Mouse (Mus musculus) lung, postnatal 0 days (tissue): Measurements from ENCODE around the gene Wdr24. TPM values are rescaled to one million over a fixed set of nuclear protein-coding genes. Genes with fewer than 3 reads are reported as not detected.

Experiments
- ATAC-seq: fragments of 200-750 bp; cut with Nextera tagmentation; 2 replicates; pipeline ENCODE4 v1.8.0; 2017; ENCODE audit warnings: moderate library complexity
- DNase-seq: peaks from one replicate; pipeline ENCODE4 v3.0.0-alpha.2; 2016; ENCODE audit warnings: low spot score
- H3K27ac ChIP-seq: fragments of 300-500 bp; sonication (generic); 2 replicates; pipeline ENCODE4 v1.5.1; 2014; ENCODE audit warnings: antibody characterized with exemption, mild to moderate bottlenecking, low read length, mixed read lengths
- H3K27me3 ChIP-seq: fragments of 300-500 bp; sonication (generic); replicated peaks from 2 replicates; pipeline ENCODE4 v1.6.1; 2014; ENCODE audit warnings: low read length, mixed read lengths; ENCODE audit not compliant: insufficient read depth
- H3K36me3 ChIP-seq: fragments of 300-500 bp; sonication (generic); 2 replicates; pipeline ENCODE4 v1.6.1; 2014; ENCODE audit warnings: low read length, mixed read lengths; ENCODE audit not compliant: insufficient read depth
- H3K4me1 ChIP-seq: fragments of 300-500 bp; sonication (generic); 2 replicates; pipeline ENCODE4 v1.6.1; 2014; ENCODE audit warnings: antibody characterized with exemption, low read depth, low read length, mixed read lengths; ENCODE audit not compliant: insufficient read depth
- H3K4me2 ChIP-seq: fragments of 300-500 bp; sonication (generic); replicated peaks from 2 replicates; pipeline ENCODE4 v1.6.1; 2014; ENCODE audit warnings: low read depth, mild to moderate bottlenecking, low read length, moderate library complexity, mixed read lengths
- H3K4me3 ChIP-seq: fragments of 300-500 bp; sonication (generic); 2 replicates; pipeline ENCODE4 v1.5.1; 2014; ENCODE audit warnings: low read depth, low read length
- H3K9ac ChIP-seq: fragments of 300-500 bp; sonication (generic); replicated peaks from 2 replicates; pipeline ENCODE4 v1.6.1; 2014; ENCODE audit warnings: low read depth, mild to moderate bottlenecking
- H3K9me3 ChIP-seq: fragments of 300-500 bp; sonication (generic); 2 replicates; pipeline ENCODE4 v1.6.1; 2016; ENCODE audit warnings: low read length, mixed read lengths
- CTCF ChIP-seq: IDR thresholded peaks from 2 replicates; pipeline ENCODE4 v1.5.1; 2016; ENCODE audit warnings: antibody characterized with exemption, mild to moderate bottlenecking
- EP300 ChIP-seq: IDR thresholded peaks from 2 replicates; pipeline ENCODE4 v1.6.1; 2016; ENCODE audit warnings: antibody characterized with exemption, mild to moderate bottlenecking, control low read depth
- WGBS: fragments of 180-500 bp; shearing (Covaris S2); extraction: QIAGEN DNeasy Blood & Tissue Kit; methylation state at CpG from one replicate; pipeline ENCODE4 v1.1.7; 2014; 5-methylcytosine and 5-hydroxymethylcytosine counted together
- polyA plus RNA-seq: library from polyadenylated mRNA; unstranded; fragments of >200 nt; fragmentation: Nextera tagmentation; extraction: Ambion mirVana; gene quantifications from 2 replicates; pipeline ENCODE4 v1.2.1, GENCODE M21; 2015

Wdr24 gene
- polyA plus RNA-seq, 1 experiment from 2014 or later, result 14.9 TPM

DNA sequence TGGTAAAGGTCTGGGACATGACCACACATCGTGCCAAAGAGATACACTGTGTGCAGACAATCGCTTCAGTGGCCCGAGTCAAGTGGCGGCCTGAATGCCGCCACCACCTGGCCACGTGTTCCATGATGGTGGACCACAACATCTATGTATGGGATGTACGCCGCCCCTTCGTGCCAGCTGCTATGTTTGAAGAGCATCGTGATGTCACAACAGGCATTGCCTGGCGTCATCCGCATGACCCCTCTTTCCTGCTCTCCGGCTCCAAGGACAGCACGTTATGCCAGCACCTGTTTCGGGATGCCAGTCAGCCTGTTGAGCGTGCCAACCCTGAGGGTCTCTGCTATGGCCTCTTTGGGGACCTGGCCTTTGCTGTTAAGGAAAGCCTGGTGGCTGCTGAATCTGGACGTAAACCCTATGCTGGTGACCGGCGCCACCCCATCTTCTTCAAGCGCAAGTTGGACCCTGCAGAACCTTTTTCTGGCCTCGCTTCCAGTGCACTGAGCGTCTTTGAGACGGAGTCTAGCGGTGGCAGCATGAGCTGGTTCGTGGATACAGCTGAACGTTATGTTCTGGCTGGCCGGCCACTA, 2.6 kb downstream of the Wdr24 start:
- no peak overlapping the region for H3K27ac ChIP-seq
- TF ChIP-seq CTCF, result no peak
- no peak for TF ChIP-seq EP300
- no peak overlapping the region for H3K4me2 ChIP-seq
- peaks cover 22% of the 10 kb centered on the region; the same call in 1 of the 2 replicates for H3K4me1 ChIP-seq
- no peaks in the 10 kb centered on the region for H3K9me3 ChIP-seq
- 0 out of 2 replicates have a peak, but pooled peaks cover 11% of the 10 kb centered on the region for H3K36me3 ChIP-seq
- no peak overlapping the region for H3K4me3 ChIP-seq
- H3K9ac ChIP-seq, result no peak overlapping the region
- WGBS, result 95% methylated on average over 26 of the region's 27 CpGs
- DNase-seq (no peak), ATAC-seq (no peak)
- H3K27me3 ChIP-seq, result no peaks in the 10 kb centered on the region

DNA sequence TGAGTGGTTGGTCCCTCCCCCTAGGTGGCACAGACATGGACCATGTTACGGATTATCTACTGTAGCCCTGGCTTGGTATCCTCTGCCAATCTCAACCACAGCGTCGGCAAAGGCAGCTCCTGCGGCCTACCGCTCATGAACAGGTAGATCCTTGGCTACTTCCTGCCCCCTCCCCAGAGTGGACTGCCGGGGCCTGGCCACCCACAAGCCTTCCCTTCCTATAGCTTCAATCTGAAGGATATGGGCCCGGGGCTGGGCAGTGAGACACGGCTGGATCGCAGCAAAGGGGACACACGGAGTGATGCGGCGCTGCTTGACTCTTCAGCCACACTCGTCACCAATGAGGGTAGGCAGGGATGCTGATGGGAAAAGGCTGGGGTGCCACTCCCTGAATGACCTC, 3.6 kb downstream of the Wdr24 start:
- WGBS, result 92% methylated on average over 13 of the region's 13 CpGs
- Histone ChIP-seq H3K4me1 (peaks cover 32% of the 10 kb centered on the region), H3K4me3 (no peak overlapping the region), H3K27ac (no peak overlapping the region), H3K4me2 (no peak overlapping the region), H3K36me3 (0 out of 2 replicates have a peak, but pooled peaks cover 11% of the 10 kb centered on the region), H3K9ac (no peak overlapping the region), H3K9me3 (no peaks in the 10 kb centered on the region), H3K27me3 (no peaks in the 10 kb centered on the region)
- DNase-seq (no peak), ATAC-seq (no peak)
- TF ChIP-seq CTCF (no peak), EP300 (no peak)

DNA sequence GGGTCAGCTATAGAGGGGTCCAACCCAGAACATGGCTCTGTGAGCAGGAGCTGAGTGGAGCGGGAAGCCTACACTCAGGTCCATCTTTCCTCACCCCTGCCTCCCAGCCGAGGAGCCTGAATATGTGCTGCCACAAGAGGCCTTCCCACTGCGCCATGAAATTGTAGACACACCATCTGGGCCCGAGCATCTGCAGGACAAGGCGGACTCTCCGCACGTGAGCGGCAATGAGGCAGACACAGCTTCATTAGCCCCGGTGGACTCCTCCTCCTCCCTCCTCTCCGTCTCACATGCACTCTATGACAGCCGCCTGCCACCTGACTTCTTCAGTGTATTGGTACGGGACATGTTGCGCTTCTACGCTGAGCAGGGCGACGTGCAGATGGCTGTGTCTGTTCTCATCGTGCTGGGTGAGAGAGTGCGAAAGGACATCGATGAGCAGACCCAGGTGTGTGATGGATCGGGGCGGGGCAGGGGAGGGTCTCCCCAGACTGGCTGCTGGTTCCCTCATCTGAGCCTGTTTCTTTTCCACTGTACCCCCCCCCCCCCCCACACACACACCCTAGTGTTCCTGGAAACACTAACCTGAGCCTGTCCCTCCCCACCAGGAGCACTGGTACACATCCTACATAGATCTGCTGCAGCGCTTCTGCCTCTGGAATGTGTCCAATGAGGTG, 4.3 kb downstream of the Wdr24 start:
- Histone ChIP-seq H3K27me3 (no peaks in the 10 kb centered on the region), H3K4me3 (no peak overlapping the region), H3K27ac (no peak overlapping the region; the same call in 1 of the 2 replicates), H3K9ac (no peak overlapping the region), H3K36me3 (0 out of 2 replicates have a peak, but pooled peaks cover 11% of the 10 kb centered on the region), H3K9me3 (no peaks in the 10 kb centered on the region), H3K4me1 (peaks cover 35% of the 10 kb centered on the region), H3K4me2 (no peak overlapping the region)
- ATAC-seq (no peak), DNase-seq (no peak)
- no peak for TF ChIP-seq CTCF
- WGBS, result 90% methylated on average over 22 of the region's 22 CpGs

DNA sequence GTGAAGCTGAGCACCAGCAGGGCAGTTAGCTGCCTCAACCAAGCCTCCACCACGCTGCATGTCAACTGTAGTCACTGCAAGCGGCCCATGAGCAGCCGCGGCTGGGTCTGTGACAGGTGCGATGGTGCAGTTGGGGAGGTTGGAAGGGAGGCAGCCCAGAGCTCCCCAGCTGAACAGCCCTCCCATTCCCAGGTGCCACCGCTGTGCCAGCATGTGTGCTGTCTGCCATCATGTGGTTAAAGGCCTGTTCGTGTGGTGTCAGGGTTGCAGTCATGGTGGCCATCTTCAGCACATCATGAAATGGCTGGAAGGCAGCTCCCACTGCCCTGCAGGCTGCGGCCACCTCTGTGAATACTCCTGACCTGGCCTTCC, 4.8 kb downstream of the Wdr24 start:
- H3K36me3 ChIP-seq, result 0 out of 2 replicates have a peak, but pooled peaks cover 11% of the 10 kb centered on the region
- no peak for DNase-seq
- no peak overlapping the region; the same call in 1 of the 2 replicates for H3K27ac ChIP-seq
- H3K4me3 ChIP-seq, result peak overlapping the region; percentile 52; the same call in 1 of the 2 replicates
- H3K4me2 ChIP-seq, result peak overlapping the region; percentile 85
- no peak for ATAC-seq
- no peaks in the 10 kb centered on the region for H3K9me3 ChIP-seq
- TF ChIP-seq EP300 (no peak), CTCF (no peak)
- H3K9ac ChIP-seq, result 0 out of 2 replicates have a peak overlapping the region, but pooled peaks have one; percentile 8
- 72% methylated on average over 8 of the region's 8 CpGs for WGBS
- peaks cover 35% of the 10 kb centered on the region for H3K4me1 ChIP-seq
- no peaks in the 10 kb centered on the region for H3K27me3 ChIP-seq

DNA sequence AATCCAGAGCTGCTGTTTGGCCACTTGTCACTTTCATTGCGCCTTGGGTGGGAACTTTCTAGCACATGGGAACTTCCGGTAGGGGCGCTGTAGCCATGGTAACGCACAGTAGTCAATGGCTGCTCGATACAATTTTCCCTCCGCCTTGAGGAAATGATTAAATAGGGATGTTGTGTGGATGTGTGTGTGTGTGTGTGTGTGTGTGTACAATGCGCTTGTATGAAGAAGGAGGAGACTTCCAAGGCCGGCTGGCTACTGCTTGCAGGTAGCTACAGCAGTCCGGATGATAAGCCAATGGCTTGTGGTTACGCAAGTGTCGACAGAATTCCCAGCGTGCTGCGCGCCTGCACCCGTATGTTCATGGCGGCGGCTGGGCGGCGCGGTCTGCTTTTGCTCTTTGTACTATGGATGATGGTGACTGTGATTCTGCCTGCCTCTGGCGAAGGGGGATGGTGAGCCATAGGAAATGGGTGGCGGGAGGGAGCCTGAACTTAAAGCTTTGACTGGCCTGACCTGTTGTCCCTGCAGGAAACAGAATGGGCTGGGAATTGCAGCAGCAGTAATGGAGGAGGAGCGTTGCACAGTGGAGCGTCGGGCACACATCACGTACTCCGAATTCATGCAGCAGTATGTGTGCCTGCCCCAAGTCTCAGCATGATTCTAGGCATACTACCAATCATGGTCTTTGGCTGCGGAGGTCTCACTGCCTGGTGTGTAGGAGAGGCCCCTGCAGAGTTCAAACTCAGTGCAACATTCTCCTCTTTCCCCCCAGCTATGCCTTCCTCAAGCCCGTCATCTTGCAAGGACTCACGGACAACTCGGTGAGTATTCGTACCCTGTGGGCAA, 5.5 kb downstream of the Wdr24 start, which contains the start of gene Jmjd8:
Gene Jmjd8 (plus strand): TSS at position 156 of the 846 bp plus-strand sequence.
- Histone ChIP-seq H3K9me3 (no peaks in the 10 kb centered on the region), H3K9ac (peak within 1 kb of the TSS; percentile 50), H3K4me1 (peaks cover 35% of the 10 kb centered on the region), H3K36me3 (0 out of 2 replicates have a peak, but pooled peaks cover 11% of the 10 kb centered on the region), H3K27ac (peak within 1 kb of the TSS; percentile 86), H3K4me2 (peak within 1 kb of the TSS; percentile 85), H3K4me3 (peak within 1 kb of the TSS; percentile 52), H3K27me3 (no peaks in the 10 kb centered on the region)
- peak; percentile 87 for DNase-seq
- peak; percentile 13 for ATAC-seq
- WGBS, result 1% methylated on average over 32 of the region's 32 CpGs
- no peak for TF ChIP-seq EP300
- TF ChIP-seq CTCF, result peak; percentile 60

DNA sequence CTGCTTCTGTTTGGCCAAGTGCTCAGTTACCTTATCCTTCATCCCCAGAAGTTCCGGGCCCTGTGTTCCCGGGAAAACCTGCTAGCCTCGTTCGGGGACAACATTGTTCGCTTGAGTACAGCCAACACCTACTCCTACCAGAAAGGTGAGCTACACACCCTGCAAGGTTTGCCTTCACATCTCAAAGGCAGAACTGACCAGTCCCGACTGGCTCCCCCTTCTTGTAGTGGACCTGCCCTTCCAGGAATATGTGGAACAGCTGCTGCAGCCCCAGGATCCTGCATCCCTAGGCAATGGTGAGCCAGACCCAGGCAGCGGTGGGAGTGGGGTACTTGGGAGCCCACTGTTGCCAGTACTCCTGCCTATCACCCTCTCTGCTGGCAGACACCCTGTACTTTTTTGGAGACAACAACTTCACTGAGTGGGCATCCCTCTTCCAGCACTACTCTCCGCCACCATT, 6.2 kb downstream of the Wdr24 start:
- DNase-seq, result no peak
- 28% methylated on average over 8 of the region's 8 CpGs for WGBS
- TF ChIP-seq CTCF, result no peak
- no peak for TF ChIP-seq EP300
- peaks cover 35% of the 10 kb centered on the region for H3K4me1 ChIP-seq
- peak overlapping the region; percentile 50 for H3K9ac ChIP-seq
- H3K4me2 ChIP-seq, result peak overlapping the region; percentile 85
- ATAC-seq, result no peak
- 0 out of 2 replicates have a peak, but pooled peaks cover 11% of the 10 kb centered on the region for H3K36me3 ChIP-seq
- H3K9me3 ChIP-seq, result no peaks in the 10 kb centered on the region
- H3K27me3 ChIP-seq, result no peaks in the 10 kb centered on the region
- peak overlapping the region; percentile 52 for H3K4me3 ChIP-seq
- peak overlapping the region; percentile 86 for H3K27ac ChIP-seq
